Mouse (Mus musculus): ENCODE measurements around the gene Tor3a. TPM values are rescaled to one million over a fixed set of nuclear protein-coding genes. Genes with fewer than 3 reads are reported as not detected.

The Tor3a gene
- total RNA-seq, 4 experiments from 2014 or later: 2.5 to 5.3 (median 4.2) TPM

Other genes starting within 250 kb of the Tor3a start
- gene Soat1, start 200.0 kb downstream of the Tor3a start, total RNA-seq (2022): 1 to 10 TPM; 2.2 to 6.3 (median 4.4) TPM
- 10 to 100 TPM; 40.9 to 54.1 (median 47.2) TPM for gene Gm10031, start 150.3 kb downstream of the Tor3a start, total RNA-seq (2022)
- 10 to 100 TPM; 20.6 to 27.5 (median 24.7) TPM for gene Abl2, start 115.6 kb downstream of the Tor3a start, total RNA-seq (2022)
- 10 to 100 TPM; 28.2 to 50.5 (median 34.6) TPM for gene Fam20b, start 44.7 kb upstream of the Tor3a start, total RNA-seq (2022)
- 1 to 10 TPM; 4.5 to 6.4 (median 5.9) TPM for gene Angptl1, start 164.2 kb upstream of the Tor3a start, total RNA-seq (2022)

Measured in gastrocnemius, adult 8-10 months (tissue).